Mouse (Mus musculus) myocyte (in vitro differentiated cells): ENCODE measurements around the gene Tcf25. TPM values are rescaled to one million over a fixed set of nuclear protein-coding genes. Genes with fewer than 3 reads are reported as not detected.

Source experiments
- H3K27me3 ChIP-seq: one replicate; pipeline ENCODE4 v1.6.1; 2011; ENCODE audit not compliant: control insufficient read depth, insufficient read depth, insufficient read length
- H3K36me3 ChIP-seq: one replicate; pipeline ENCODE4 v1.6.1; 2011; ENCODE audit not compliant: control insufficient read depth, insufficient read depth
- H3K4me2 ChIP-seq: one replicate; pipeline ENCODE4 v1.6.1; 2011; ENCODE audit warnings: low read depth, control low read depth
- H3K4me3 ChIP-seq: one replicate; pipeline ENCODE4 v1.5.1; 2011; ENCODE audit warnings: mild to moderate bottlenecking, control low read depth, moderate library complexity
- H3K79me2 ChIP-seq: one replicate; pipeline ENCODE4 v1.6.1; 2011; ENCODE audit not compliant: control insufficient read depth, insufficient read depth
- H3ac ChIP-seq: one replicate; pipeline ENCODE4 v1.6.1; 2011; ENCODE audit not compliant: control insufficient read depth, insufficient read length
- CEBPB ChIP-seq: IDR thresholded peaks from 2 replicates; pipeline ENCODE4 v1.6.1; 2011; ENCODE audit warnings: mild to moderate bottlenecking, moderate library complexity; ENCODE audit not compliant: poor library complexity, insufficient read depth, severe bottlenecking
- E2F4 ChIP-seq: IDR thresholded peaks from one replicate; pipeline ENCODE4 v1.6.1; 2011; ENCODE audit warnings: mild to moderate bottlenecking, control low read depth, moderate library complexity; ENCODE audit not compliant: insufficient read depth
- MAX ChIP-seq: IDR thresholded peaks from one replicate; pipeline ENCODE4 v1.6.1; 2011; ENCODE audit warnings: low read depth, mild to moderate bottlenecking, control low read depth
- MYOD1 ChIP-seq, 3 experiments: IDR thresholded peaks; one replicate each; pipeline ENCODE4 v1.6.1; 2011; ENCODE audit warnings: control low read depth in 2 of 3, low read depth in 2 of 3, mild to moderate bottlenecking in 2 of 3, moderate library complexity in 1 of 3; ENCODE audit not compliant: insufficient read length in 2 of 3, control insufficient read depth in 1 of 3
- MYOG ChIP-seq, 3 experiments: IDR thresholded peaks; one replicate each; pipeline ENCODE4 v1.6.1; 2011; ENCODE audit warnings: control low read depth in 2 of 3, low read depth in 2 of 3, mild to moderate bottlenecking in 2 of 3; ENCODE audit not compliant: insufficient read length in 2 of 3, control insufficient read depth in 1 of 3, insufficient read depth in 1 of 3
- POLR2A ChIP-seq: IDR thresholded peaks from one replicate; pipeline ENCODE4 v1.6.1; 2011; ENCODE audit warnings: low read depth, mild to moderate bottlenecking, control low read depth, moderate library complexity; ENCODE audit not compliant: insufficient read length
- POLR2AphosphoS2 ChIP-seq: IDR thresholded peaks from one replicate; pipeline ENCODE4 v1.6.1; 2011; ENCODE audit warnings: low read depth, control low read depth; ENCODE audit not compliant: insufficient read length
- REST ChIP-seq: IDR thresholded peaks from one replicate; pipeline ENCODE4 v1.6.1; 2011; ENCODE audit warnings: mild to moderate bottlenecking, control low read depth, moderate library complexity; ENCODE audit not compliant: insufficient read depth, insufficient read length
- SRF ChIP-seq: IDR thresholded peaks from one replicate; pipeline ENCODE4 v1.6.1; 2011; ENCODE audit warnings: low read depth; ENCODE audit not compliant: control insufficient read depth, insufficient read length
- TCF12 ChIP-seq: IDR thresholded peaks from one replicate; pipeline ENCODE4 v1.6.1; 2011; ENCODE audit warnings: mild to moderate bottlenecking, control low read depth; ENCODE audit not compliant: poor library complexity, insufficient read depth, severe bottlenecking
- TCF3 ChIP-seq: IDR thresholded peaks from one replicate; pipeline ENCODE4 v1.6.1; 2011; ENCODE audit warnings: low read depth, control low read depth; ENCODE audit not compliant: insufficient read length
- USF1 ChIP-seq: IDR thresholded peaks from one replicate; pipeline ENCODE4 v1.6.1; 2011; ENCODE audit warnings: low read depth, mild to moderate bottlenecking, control low read depth, moderate library complexity
- polyA plus RNA-seq: library from polyadenylated mRNA; unstranded; fragments of >200 nt; fragmentation: generic; extraction: Trizol; gene quantifications from one replicate; pipeline ENCODE4 v1.2.1, GENCODE M21; 2012; ENCODE audit warnings: missing spikeins

Gene Tcf25
- polyA plus RNA-seq, 1 experiment = 177 TPM

DNA sequence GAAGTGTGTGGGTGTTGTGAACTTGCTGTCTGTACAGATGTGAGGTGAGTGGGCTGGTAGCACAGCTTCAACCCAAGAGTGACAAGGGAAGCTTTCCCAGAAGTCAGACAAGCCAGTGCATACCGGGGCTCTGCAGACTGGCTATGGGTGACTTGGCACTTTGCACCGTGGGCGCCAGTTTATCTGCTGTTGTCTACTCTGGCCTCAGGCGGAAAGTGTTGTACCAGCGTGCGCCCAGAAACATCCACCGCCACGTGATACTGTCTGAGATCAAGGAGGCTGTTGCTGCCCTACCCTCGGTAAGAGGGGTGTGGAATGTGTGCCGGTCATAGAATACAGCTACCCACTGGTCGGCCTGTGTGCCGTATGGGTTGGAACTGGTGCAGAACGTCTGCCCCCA, 24.8 kb downstream of the Tcf25 start:
- Histone ChIP-seq H3K4me3 (no peak overlapping the region), H3K4me2 (no peak overlapping the region), H3K36me3 (peaks cover 29% of the 10 kb centered on the region), H3K79me2 (no peaks in the 10 kb centered on the region), H3K27me3 (no peaks in the 10 kb centered on the region), H3ac (no peak overlapping the region)
- TF ChIP-seq USF1 (no peak), SRF (no peak), POLR2AphosphoS2 (no peak), TCF3 (no peak), E2F4 (no peak), MYOD1 (IDR thresholded peaks at IDR 0.05; ENCODE audit: control insufficient read depth in 1 of 3, insufficient read length in 2 of 3, low read depth in 2 of 3) (no peak), MAX (no peak), POLR2A (no peak), CEBPB (no peak), TCF12 (no peak), MYOG (IDR thresholded peaks at IDR 0.05; ENCODE audit: control insufficient read depth in 1 of 3, insufficient read depth in 1 of 3, insufficient read length in 2 of 3, low read depth in 2 of 3) (no peak), REST (no peak)

GRCm38 (mm10) chr8:123401936-123402335, 28.4 kb downstream of the Tcf25 start:
- Histone ChIP-seq H3K79me2 (no peaks in the 10 kb centered on the region), H3K27me3 (no peaks in the 10 kb centered on the region), H3K4me2 (no peak overlapping the region), H3K36me3 (peaks cover 15% of the 10 kb centered on the region), H3K4me3 (no peak overlapping the region), H3ac (no peak overlapping the region)
- TF ChIP-seq E2F4 (no peak), REST (no peak), POLR2A (no peak), MAX (no peak), POLR2AphosphoS2 (no peak), MYOD1 (IDR thresholded peaks at IDR 0.05; ENCODE audit: control insufficient read depth in 1 of 3, insufficient read length in 2 of 3, low read depth in 2 of 3) (no peak)

DNA sequence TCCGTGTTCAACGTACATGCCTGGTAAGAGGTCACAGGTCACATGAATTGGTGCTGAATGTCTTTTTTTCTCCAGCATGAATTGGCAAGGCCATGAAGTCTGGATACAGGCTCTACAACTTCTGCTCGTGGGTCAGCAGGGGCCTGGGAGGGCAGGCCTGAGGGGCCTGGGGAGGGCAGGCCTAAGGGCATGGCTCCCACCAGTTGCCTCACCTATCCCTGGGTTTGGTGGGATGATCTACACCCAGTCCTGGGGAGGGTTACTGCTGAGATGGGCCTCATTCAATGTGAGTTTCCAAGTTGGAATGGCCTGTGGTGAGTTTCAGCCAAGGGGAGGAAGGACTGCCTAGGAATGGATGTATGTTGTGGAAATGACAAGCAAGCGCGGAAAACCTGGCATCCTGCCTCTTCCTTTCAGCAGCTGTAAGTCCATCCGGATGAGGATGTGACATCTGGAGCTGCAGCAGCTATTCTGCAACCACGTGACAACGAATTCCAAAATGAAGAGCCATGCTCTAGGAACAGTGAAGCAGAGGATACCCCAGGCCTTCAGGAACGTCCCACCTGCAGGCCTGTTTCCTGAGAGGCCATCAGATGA, 29.3 kb downstream of the Tcf25 start:
- H3K27me3 ChIP-seq = no peaks in the 10 kb centered on the region
- H3ac ChIP-seq = no peak overlapping the region
- H3K79me2 ChIP-seq = no peaks in the 10 kb centered on the region
- TF ChIP-seq POLR2AphosphoS2 (peak; percentile 40), TCF12 (no peak), CEBPB (no peak), POLR2A (no peak), MYOD1 (IDR thresholded peaks at IDR 0.05; ENCODE audit: control insufficient read depth in 1 of 3, insufficient read length in 2 of 3, low read depth in 2 of 3) (no peak)
- no peak overlapping the region for H3K4me3 ChIP-seq
- no peak overlapping the region for H3K4me2 ChIP-seq
- H3K36me3 ChIP-seq = peaks cover 12% of the 10 kb centered on the region

DNA sequence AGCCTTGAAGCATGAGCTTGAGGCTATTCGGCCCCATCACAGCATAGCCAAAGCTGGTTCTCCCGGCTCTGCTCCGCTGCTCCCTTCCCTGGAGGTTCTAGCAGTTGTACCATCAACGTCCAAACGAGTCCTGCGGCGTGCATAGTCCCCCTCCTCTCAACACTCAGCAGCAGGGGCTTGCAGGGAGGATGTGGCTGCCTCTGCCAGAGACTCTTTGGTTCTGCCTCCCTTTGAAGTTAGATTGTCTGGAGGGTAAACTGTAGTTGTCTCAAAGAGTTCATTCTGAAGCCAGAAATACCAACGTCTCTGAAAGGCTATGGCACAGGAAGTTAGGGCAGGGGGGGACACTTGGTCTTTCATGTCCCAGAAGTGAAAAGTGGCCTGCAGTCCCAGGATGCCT, 31.0 kb downstream of the Tcf25 start:
- TF ChIP-seq MAX (no peak), TCF12 (no peak), POLR2A (no peak)
- H3K4me3 ChIP-seq = no peak overlapping the region
- peaks cover 12% of the 10 kb centered on the region for H3K36me3 ChIP-seq
- no peak overlapping the region for H3K4me2 ChIP-seq
- H3K27me3 ChIP-seq = no peaks in the 10 kb centered on the region
- H3ac ChIP-seq = no peak overlapping the region
- H3K79me2 ChIP-seq = no peaks in the 10 kb centered on the region

- H3ac ChIP-seq = no peak within 1 kb of the TSS
- H3K4me3 ChIP-seq = no peak within 1 kb of the TSS
- no peaks in the 10 kb centered on the region for H3K79me2 ChIP-seq
- H3K27me3 ChIP-seq = no peaks in the 10 kb centered on the region
- peaks cover 12% of the 10 kb centered on the region for H3K36me3 ChIP-seq
- peak within 1 kb of the TSS; percentile 36 for H3K4me2 ChIP-seq
- TF ChIP-seq E2F4 = no peak
- peak; percentile 36 for TF ChIP-seq USF1
Measured at GRCm38 (mm10) chr8:123406786-123407185, 33.2 kb downstream of the Tcf25 start, which contains the start of gene Mc1r. Mc1r (plus strand) TSS chr8:123407107.

GRCm38 (mm10) chr8:123407612-123408011, 34.1 kb downstream of the Tcf25 start:
- Histone ChIP-seq H3K79me2 (no peaks in the 10 kb centered on the region), H3K4me3 (no peak overlapping the region), H3K4me2 (no peak overlapping the region), H3K27me3 (no peaks in the 10 kb centered on the region), H3K36me3 (peaks cover 6% of the 10 kb centered on the region), H3ac (no peak overlapping the region)
- TF ChIP-seq TCF12 (no peak), MYOG (IDR thresholded peaks at IDR 0.05; ENCODE audit: control insufficient read depth in 1 of 3, insufficient read depth in 1 of 3, insufficient read length in 2 of 3, low read depth in 2 of 3) (no peak), POLR2A (no peak), MYOD1 (IDR thresholded peaks at IDR 0.05; ENCODE audit: control insufficient read depth in 1 of 3, insufficient read length in 2 of 3, low read depth in 2 of 3) (no peak), POLR2AphosphoS2 (no peak), E2F4 (no peak), MAX (no peak), USF1 (no peak), TCF3 (no peak), SRF (no peak), REST (no peak), CEBPB (no peak)
